Mouse (Mus musculus) common myeloid progenitor, adult 5-6 weeks (primary cell): ENCODE results near the gene Uvssa. TPM values are rescaled to one million over a fixed set of nuclear protein-coding genes. Genes with fewer than 3 reads are reported as not detected.
A peak's percentile ranks its signal among the peaks of the same experiment; 100 is the strongest.

ENCODE experiments used
- ATAC-seq: replicated peaks from 2 replicates; pipeline ENCODE4 v1.8.0; 2016; ENCODE audit warnings: low read depth, mild to moderate bottlenecking, moderate TSS enrichment, inconsistent platforms; ENCODE audit not compliant: poor library complexity, severe bottlenecking
- total RNA-seq: library from RNA; stranded (forward); fragments of 200-1000, 187-1606 nt; gene quantifications from 2 replicates; pipeline ENCODE4 v1.2.3, GENCODE M21; 2017

The Uvssa gene
- total RNA-seq, 1 experiment from 2014 or later = 9.7 TPM

DNA sequence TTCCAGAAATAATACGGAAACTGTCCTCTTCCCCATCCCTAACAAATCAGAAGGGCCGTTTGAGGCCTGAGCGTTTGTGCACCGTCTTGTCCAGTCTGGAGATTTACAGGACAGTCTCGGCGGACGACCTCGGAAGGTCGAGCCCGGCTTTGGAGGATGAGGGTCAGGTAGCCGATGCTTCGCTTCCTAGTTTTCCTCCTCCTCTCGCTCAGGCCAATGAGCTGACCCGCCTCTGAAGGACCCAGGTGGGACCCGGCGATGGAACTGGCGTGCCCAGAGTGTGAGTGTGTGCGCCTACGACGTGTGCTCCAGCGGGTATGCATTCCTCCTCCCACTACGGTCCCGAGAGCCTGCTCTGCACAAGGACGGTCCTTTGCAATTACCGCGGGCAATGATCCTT is 56.8 kb downstream of the Uvssa start:
- no peak for ATAC-seq

- ATAC-seq = no peak
Observed at GRCm38 (mm10) chr5:33435941-33436340, 57.6 kb downstream of the Uvssa start.

DNA sequence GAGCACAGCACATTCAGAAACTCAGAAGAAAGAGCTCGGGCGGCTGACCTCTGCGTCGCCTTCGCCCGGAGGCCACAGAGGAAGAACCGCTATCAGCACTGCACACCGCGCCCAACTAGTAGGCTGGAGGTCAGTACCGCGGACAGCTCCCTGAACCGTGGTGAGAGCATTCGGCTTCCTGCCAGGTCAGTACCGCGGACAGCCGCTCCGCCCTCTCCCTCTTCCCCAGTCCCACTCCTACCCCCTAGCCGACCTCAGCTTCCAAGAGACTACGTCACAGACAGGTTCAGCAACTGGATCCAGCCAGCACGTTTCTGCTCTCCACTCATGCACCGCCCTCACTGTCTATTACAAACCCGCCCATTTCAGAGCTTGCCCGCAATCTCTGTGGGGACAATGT is 59.9 kb downstream of the Uvssa start:
- ATAC-seq = peak; percentile 94

- ATAC-seq = peak; percentile 66
Observed at GRCm38 (mm10) chr5:33442927-33443710, 64.8 kb downstream of the Uvssa start.

DNA sequence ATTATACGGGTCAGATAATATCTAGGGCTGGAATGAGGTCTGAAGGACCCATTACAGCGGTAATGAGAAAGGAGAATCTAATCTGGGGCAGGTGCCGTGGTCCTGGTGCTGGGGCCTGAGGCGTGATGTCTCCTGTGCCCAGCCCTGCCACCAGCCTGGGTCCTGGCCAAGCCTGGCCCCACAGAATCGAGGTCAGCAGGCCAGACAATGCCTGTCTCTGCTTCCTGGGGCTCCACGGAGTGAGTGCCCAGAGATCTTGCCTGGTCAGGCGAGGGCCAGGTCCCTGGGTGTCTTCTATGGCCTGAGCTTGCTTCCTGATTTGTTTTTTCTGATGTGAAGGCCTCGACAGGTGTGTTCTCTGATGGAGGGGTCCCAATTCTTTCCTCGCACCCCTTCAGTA is 65.4 kb downstream of the Uvssa start:
- peak; percentile 6; the same call in 1 of the 2 replicates for ATAC-seq

GRCm38 (mm10) chr5:33455737-33456136 is 77.4 kb downstream of the Uvssa start:
- peak; percentile 53 for ATAC-seq

GRCm38 (mm10) chr5:33458132-33458622 is 79.8 kb downstream of the Uvssa start:
- ATAC-seq = no peak

GRCm38 (mm10) chr5:33459111-33459510 is 80.8 kb downstream of the Uvssa start:
- no peak for ATAC-seq

DNA sequence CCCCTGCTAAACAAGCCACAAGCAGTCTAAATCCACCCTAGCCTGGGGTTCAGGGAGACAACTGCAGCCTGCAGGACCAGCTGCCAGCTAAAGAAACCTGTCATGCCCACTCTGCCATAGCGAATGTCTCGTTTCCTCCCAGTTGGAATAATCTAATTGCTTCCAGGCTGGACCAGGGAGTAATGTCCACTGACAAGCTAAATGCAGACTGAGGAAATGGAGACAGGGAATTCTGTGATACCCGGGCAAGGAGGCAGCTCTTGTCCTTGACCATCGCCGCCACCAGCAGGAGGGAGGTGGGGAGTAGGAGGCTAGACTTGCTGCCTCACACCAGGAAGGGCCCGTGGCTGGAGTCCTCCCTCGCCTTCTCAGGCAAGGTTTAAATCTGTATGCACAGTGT is 86.0 kb downstream of the Uvssa start:
- no peak for ATAC-seq

GRCm38 (mm10) chr5:33465464-33465863 is 87.1 kb downstream of the Uvssa start:
- ATAC-seq = no peak

Other genes starting within 250 kb of the Uvssa start
- 4.8 and 6.5 TPM in 2 replicates for gene Spon2, start 160.1 kb upstream of the Uvssa start, total RNA-seq
- 156 and 163 TPM in 2 replicates for gene Ctbp1, start 103.6 kb upstream of the Uvssa start, total RNA-seq
- 208 and 246 TPM in 2 replicates for gene Maea, start 43.0 kb upstream of the Uvssa start, total RNA-seq
- not detected in 2 replicates for gene Nkx1-1, start 55.4 kb downstream of the Uvssa start, total RNA-seq